Mouse (Mus musculus): ENCODE measurements at regions not wholly inside any gene's neighbourhood (a gene's known extent, or its start where the extent isn't known, plus 50 kb on each side); places are given as distances from the start of the nearest gene placed in this dataset.

- TF ChIP-seq CTCF (IDR thresholded peaks at IDR 0.05; ENCODE audit: borderline replicate concordance, control insufficient read depth, extremely low read depth, insufficient read depth, low read length, poor library complexity) (no peak), POLR2A (IDR thresholded peaks at IDR 0.05; ENCODE audit: control insufficient read depth, extremely low read depth, insufficient read depth, low read length, poor library complexity) (no peak)
Measured at GRCm38 (mm10) chr2:128408718-128409117, 182.3 kb upstream of the Spdye4c start.
